Mouse (Mus musculus): ENCODE measurements around the gene Mad2l1bp.

DNA sequence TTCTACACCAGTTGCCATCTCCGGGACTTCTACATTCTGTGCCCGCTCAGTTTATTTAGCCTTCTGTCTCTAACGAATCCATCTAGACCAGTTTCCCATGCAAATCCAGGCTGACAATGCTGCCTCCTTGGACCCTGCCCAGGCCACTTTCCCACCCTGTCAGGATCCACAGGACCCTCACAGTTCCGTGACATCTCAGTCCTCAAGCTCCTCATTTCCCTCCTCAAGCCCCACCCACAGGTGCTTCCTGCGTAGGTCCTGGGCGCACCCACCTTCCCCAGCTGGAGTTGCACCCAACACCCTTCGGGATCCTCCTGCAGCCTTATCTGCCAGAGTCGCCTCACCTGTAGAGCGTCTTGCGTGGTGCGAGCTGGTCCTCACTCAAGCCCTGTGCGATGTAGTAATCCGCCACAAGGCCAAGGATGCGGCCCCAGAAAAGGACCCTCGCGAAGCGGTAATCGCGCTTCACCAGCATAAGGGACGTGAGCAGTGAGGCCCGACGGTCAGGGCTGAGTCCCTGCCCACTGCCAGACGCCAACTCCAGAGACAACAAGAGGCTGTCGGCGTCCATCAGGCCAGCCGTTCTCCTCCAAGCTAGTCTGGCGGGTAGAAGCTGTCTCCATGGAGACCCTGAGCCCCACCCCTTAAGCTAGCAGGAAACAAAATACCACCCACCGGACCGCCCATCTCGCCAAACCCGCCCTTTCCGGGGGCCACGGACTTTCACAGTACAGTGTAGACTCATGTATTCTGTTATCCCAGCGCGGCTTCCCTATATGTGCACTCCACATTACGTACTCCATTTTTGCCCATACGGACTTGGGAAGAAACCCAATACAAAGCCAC lies 9.6 kb downstream of the Mad2l1bp start, which contains the start of gene Rsph9:
- TF ChIP-seq CTCF (IDR thresholded peaks at IDR 0.05; ENCODE audit: low read depth, low read length) (no peak), POLR2A (IDR thresholded peaks at IDR 0.05; ENCODE audit: extremely low read depth, insufficient read depth, low read length) (no peak)
